Mouse (Mus musculus) heart, adult 9 months (tissue): ENCODE measurements around the gene Slc37a4.
"Not testable (repeated sequence)": the region's sequence is repeated elsewhere in the genome, so short reads cannot be mapped to it uniquely, and the experiment has no call there.

Experiments
- DNase-seq, 2 experiments: peaks; one replicate each; pipeline ENCODE4 v3.0.0; 2022; ENCODE audit warnings: low spot score in 2 of 2

Gene Slc37a4

GRCm38 (mm10) chr9:44435747-44436146 is 39.1 kb downstream of the Slc37a4 start:
- DNase-seq, result peak in 1 of 2 experiments; percentile 19

- no peak for DNase-seq
These were observed 44.3 kb downstream of the Slc37a4 start, which contains the start of gene Foxr1 for GRCm38 (mm10) chr9:44440961-44441360. Gene Foxr1 (minus strand): TSS chr9:44441136.

GRCm38 (mm10) chr9:44444402-44445025 is 47.9 kb downstream of the Slc37a4 start:
- DNase-seq, result not testable (repeated sequence)

- DNase-seq, result no peak
These were observed 53.7 kb downstream of the Slc37a4 start for GRCm38 (mm10) chr9:44450387-44450786.
